Mouse (Mus musculus): ENCODE results near the gene Zfp668. TPM values are rescaled to one million over a fixed set of nuclear protein-coding genes. Genes with fewer than 3 reads are reported as not detected.
"Not testable (repeated sequence)": the region's sequence is repeated elsewhere in the genome, so short reads cannot be mapped to it uniquely, and the experiment has no call there.

Zfp668 gene
- polyA plus RNA-seq, 1 experiment from 2014 or later, result 6.5 TPM

DNA sequence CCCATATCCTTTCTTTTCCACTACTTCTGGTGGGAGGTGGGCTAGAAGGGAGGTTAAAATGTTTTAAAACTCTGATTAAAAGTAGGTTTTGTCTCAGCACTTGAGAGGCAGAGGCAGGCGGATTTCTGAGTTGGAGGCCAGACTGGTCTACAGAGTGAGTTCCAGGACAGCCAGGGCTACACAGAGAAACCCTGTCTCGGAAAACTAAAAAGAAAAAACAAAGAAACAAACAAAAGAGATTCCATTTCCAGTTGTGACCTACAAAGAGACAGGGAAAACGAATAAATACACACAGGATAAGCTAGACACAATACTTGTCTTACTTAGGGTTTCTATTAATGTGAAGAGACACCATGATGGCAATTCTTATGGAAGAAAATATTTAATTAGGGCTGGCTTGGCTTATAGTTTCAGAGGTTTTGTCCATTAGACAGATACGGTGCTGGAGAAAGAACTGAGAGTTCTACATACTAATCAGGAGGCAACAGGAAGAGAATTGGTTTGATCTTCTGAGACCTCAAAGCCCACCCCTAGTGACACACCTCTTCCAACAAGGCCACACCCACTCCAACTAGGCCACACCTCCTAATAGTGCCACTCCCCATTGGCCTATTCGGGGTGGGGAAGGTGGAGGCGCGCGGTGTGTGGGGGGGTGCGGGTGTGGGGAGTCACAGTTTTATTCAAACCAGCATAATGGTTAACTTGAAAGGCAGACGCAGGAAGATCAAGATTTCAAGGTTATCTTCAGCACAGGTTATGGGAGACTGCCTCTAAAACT lies 21.7 kb upstream of the Zfp668 start:
- Histone ChIP-seq H3K4me2 (replicated peaks; ENCODE audit: low read depth) (no peak overlapping the region), H3K27ac (replicated peaks) (no peak overlapping the region)

GRCm38 (mm10) chr7:127897542-127897941 lies 20.9 kb upstream of the Zfp668 start:
- no peaks in the 10 kb centered on the region for H3K9me3 ChIP-seq (ENCODE audit: control insufficient read depth, low read length)
- H3K36me3 ChIP-seq (ENCODE audit: control insufficient read depth, insufficient read depth, low read length), result no peaks in the 10 kb centered on the region; the same call in 1 of the 2 replicates
- H3K4me3 ChIP-seq (ENCODE audit: low read depth, low read length), result no peak overlapping the region
- ATAC-seq (ENCODE audit: low FRiP score, low TSS enrichment) (no peak), DNase-seq (ENCODE audit: low spot score) (no peak)
- whole genome bisulfite sequencing, result 89% methylated on average over 7 of the region's 7 CpGs
- H3K9ac ChIP-seq (ENCODE audit: low read length), result no peak overlapping the region
- H3K4me2 ChIP-seq (replicated peaks; ENCODE audit: low read depth), result no peak overlapping the region
- H3K4me1 ChIP-seq (replicated peaks; ENCODE audit: control insufficient read depth, insufficient read depth), result no peaks in the 10 kb centered on the region
- TF ChIP-seq CTCF (IDR thresholded peaks at IDR 0.05; ENCODE audit: low read depth) (no peak), EP300 (optimal IDR thresholded peaks at IDR 0.05) (no peak)
- no peaks in the 10 kb centered on the region for H3K27me3 ChIP-seq (ENCODE audit: control insufficient read depth, insufficient read depth, low read length)
- no peak overlapping the region for H3K27ac ChIP-seq (replicated peaks)

More for the DNA sequence above, 21.7 kb upstream of the Zfp668 start:
- ATAC-seq (ENCODE audit: low FRiP score, low TSS enrichment) (no peak), DNase-seq (ENCODE audit: low spot score) (peak; percentile 55)
- no peaks in the 10 kb centered on the region for H3K27me3 ChIP-seq (ENCODE audit: control insufficient read depth, insufficient read depth, low read length)
- TF ChIP-seq CTCF (IDR thresholded peaks at IDR 0.05; ENCODE audit: low read depth), result no peak
- TF ChIP-seq EP300 (optimal IDR thresholded peaks at IDR 0.05), result no peak
- no peaks in the 10 kb centered on the region for H3K9me3 ChIP-seq (ENCODE audit: control insufficient read depth, low read length)
- no peaks in the 10 kb centered on the region for H3K4me1 ChIP-seq (replicated peaks; ENCODE audit: control insufficient read depth, insufficient read depth)
- no peak overlapping the region for H3K4me3 ChIP-seq (ENCODE audit: low read depth, low read length)
- H3K36me3 ChIP-seq (ENCODE audit: control insufficient read depth, insufficient read depth, low read length), result no peaks in the 10 kb centered on the region
- whole genome bisulfite sequencing, result 31% methylated on average over 10 of the region's 10 CpGs
- H3K9ac ChIP-seq (ENCODE audit: low read length), result no peak overlapping the region

- peak; percentile 66 for DNase-seq (ENCODE audit: low spot score)
These were observed 19.8 kb upstream of the Zfp668 start for GRCm38 (mm10) chr7:127896384-127896783.

GRCm38 (mm10) chr7:127895891-127896290 lies 19.3 kb upstream of the Zfp668 start:
- H3K9ac ChIP-seq (ENCODE audit: low read length); H3K4me1 ChIP-seq (replicated peaks; ENCODE audit: control insufficient read depth, insufficient read depth); H3K36me3 ChIP-seq (ENCODE audit: control insufficient read depth, insufficient read depth, low read length); H3K27me3 ChIP-seq (ENCODE audit: control insufficient read depth, insufficient read depth, low read length); DNase-seq (ENCODE audit: low spot score); H3K4me2 ChIP-seq (replicated peaks; ENCODE audit: low read depth); H3K9me3 ChIP-seq (ENCODE audit: control insufficient read depth, low read length); H3K27ac ChIP-seq (replicated peaks): not testable (repeated sequence)
- peak overlapping the region; percentile 59; the same call in 1 of the 2 replicates for H3K4me3 ChIP-seq (ENCODE audit: low read depth, low read length)
- WGBS, result 60% methylated on average over 7 of the region's 7 CpGs
- ATAC-seq (ENCODE audit: low FRiP score, low TSS enrichment), result 0 out of 2 replicates have a peak, but pooled peaks have one; percentile 0

More at GRCm38 (mm10) chr7:127896384-127896783, 19.8 kb upstream of the Zfp668 start:
- TF ChIP-seq EP300 (optimal IDR thresholded peaks at IDR 0.05) (no peak), CTCF (IDR thresholded peaks at IDR 0.05; ENCODE audit: low read depth) (peak; percentile 80)
- no peaks in the 10 kb centered on the region; the same call in 1 of the 2 replicates for H3K36me3 ChIP-seq (ENCODE audit: control insufficient read depth, insufficient read depth, low read length)
- H3K4me1 ChIP-seq (replicated peaks; ENCODE audit: control insufficient read depth, insufficient read depth), result no peaks in the 10 kb centered on the region
- H3K27ac ChIP-seq (replicated peaks), result no peak overlapping the region
- H3K9me3 ChIP-seq (ENCODE audit: control insufficient read depth, low read length), result no peaks in the 10 kb centered on the region
- no peak overlapping the region for H3K4me3 ChIP-seq (ENCODE audit: low read depth, low read length)
- no peaks in the 10 kb centered on the region for H3K27me3 ChIP-seq (ENCODE audit: control insufficient read depth, insufficient read depth, low read length)
- H3K9ac ChIP-seq (ENCODE audit: low read length), result no peak overlapping the region
- WGBS, result 50% methylated on average over 13 of the region's 13 CpGs
- ATAC-seq (ENCODE audit: low FRiP score, low TSS enrichment), result no peak
- no peak overlapping the region for H3K4me2 ChIP-seq (replicated peaks; ENCODE audit: low read depth)

DNA sequence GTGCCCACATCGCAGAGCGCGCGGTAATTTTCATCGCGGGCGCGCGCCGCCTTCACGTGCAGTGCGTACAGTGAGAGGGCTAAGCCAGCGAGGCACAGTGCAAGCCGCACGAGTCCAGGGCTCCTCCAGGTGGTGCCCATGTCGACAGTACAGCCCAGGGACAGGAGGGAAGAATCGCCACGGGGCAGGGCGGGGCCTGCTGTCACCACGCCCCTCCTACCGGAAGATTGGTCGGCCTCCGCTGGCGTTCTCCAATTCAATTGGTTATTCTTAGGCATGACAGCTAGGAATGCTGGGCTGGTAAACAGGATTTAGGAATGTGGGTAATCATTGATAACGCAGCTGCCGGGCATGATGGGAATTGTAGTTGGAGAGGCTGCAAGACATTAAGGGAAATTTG lies 18.8 kb upstream of the Zfp668 start, which contains the start of the genes Gm21974 and Vkorc1:
Gm21974 (minus strand) TSS at position 13 of the 400 bp plus-strand sequence.
Vkorc1 (minus strand) TSS at position 176 of the 400 bp plus-strand sequence.
- ATAC-seq (ENCODE audit: low FRiP score, low TSS enrichment) (peak; percentile 96), DNase-seq (ENCODE audit: low spot score) (peak; percentile 98)
- Histone ChIP-seq H3K27me3 (ENCODE audit: control insufficient read depth, insufficient read depth, low read length) (no peaks in the 10 kb centered on the region), H3K4me2 (replicated peaks; ENCODE audit: low read depth) (peak within 1 kb of the TSS; percentile 79), H3K9ac (ENCODE audit: low read length) (peak within 1 kb of the TSS; percentile 70), H3K27ac (replicated peaks) (peak within 1 kb of the TSS; percentile 72), H3K4me3 (ENCODE audit: low read depth, low read length) (peak within 1 kb of the TSS; percentile 59), H3K36me3 (ENCODE audit: control insufficient read depth, insufficient read depth, low read length) (no peaks in the 10 kb centered on the region; the same call in 1 of the 2 replicates), H3K4me1 (replicated peaks; ENCODE audit: control insufficient read depth, insufficient read depth) (no peaks in the 10 kb centered on the region), H3K9me3 (ENCODE audit: control insufficient read depth, low read length) (no peaks in the 10 kb centered on the region)
- peak; percentile 69 for TF ChIP-seq CTCF (IDR thresholded peaks at IDR 0.05; ENCODE audit: low read depth)
- TF ChIP-seq EP300 (optimal IDR thresholded peaks at IDR 0.05), result no peak
- under 1% methylated on average over 26 of the region's 26 CpGs for WGBS

- no peaks in the 10 kb centered on the region for H3K27me3 ChIP-seq (ENCODE audit: control insufficient read depth, insufficient read depth, low read length)
- peak; percentile 29; the same call in 1 of the 2 replicates for TF ChIP-seq CTCF (IDR thresholded peaks at IDR 0.05; ENCODE audit: low read depth)
- TF ChIP-seq EP300 (optimal IDR thresholded peaks at IDR 0.05), result no peak
- no peaks in the 10 kb centered on the region for H3K4me1 ChIP-seq (replicated peaks; ENCODE audit: control insufficient read depth, insufficient read depth)
- peak overlapping the region; percentile 70; the same call in 1 of the 2 replicates for H3K9ac ChIP-seq (ENCODE audit: low read length)
- peak overlapping the region; percentile 59; the same call in 1 of the 2 replicates for H3K4me3 ChIP-seq (ENCODE audit: low read depth, low read length)
- H3K27ac ChIP-seq (replicated peaks), result no peak overlapping the region
- ATAC-seq (ENCODE audit: low FRiP score, low TSS enrichment) (no peak), DNase-seq (ENCODE audit: low spot score) (peak; percentile 41)
- H3K36me3 ChIP-seq (ENCODE audit: control insufficient read depth, insufficient read depth, low read length), result no peaks in the 10 kb centered on the region; the same call in 1 of the 2 replicates
- H3K4me2 ChIP-seq (replicated peaks; ENCODE audit: low read depth), result peak overlapping the region; percentile 79
- 56% methylated on average over 5 of the region's 5 CpGs for WGBS
- H3K9me3 ChIP-seq (ENCODE audit: control insufficient read depth, low read length), result no peaks in the 10 kb centered on the region
These were observed 17.9 kb upstream of the Zfp668 start for GRCm38 (mm10) chr7:127894480-127894879.

All from stomach, postnatal 0 days (tissue).